Mouse (Mus musculus) intestine, postnatal 0 days (tissue): ENCODE measurements around the gene Nagpa. TPM values are rescaled to one million over a fixed set of nuclear protein-coding genes. Genes with fewer than 3 reads are reported as not detected.

Experiments
- ATAC-seq: fragments of 200-750 bp; cut with Nextera tagmentation; 2 replicates; pipeline ENCODE4 v1.8.0; 2017; ENCODE audit warnings: mild to moderate bottlenecking, moderate TSS enrichment, moderate library complexity
- H3K27ac ChIP-seq: fragments of 300-500 bp; sonication (generic); 2 replicates; pipeline ENCODE4 v1.5.1; 2014; ENCODE audit warnings: mild to moderate bottlenecking, low read depth, low read length, moderate library complexity
- H3K27me3 ChIP-seq: fragments of 300-500 bp; sonication (generic); replicated peaks from 2 replicates; pipeline ENCODE4 v1.6.1; 2014; ENCODE audit warnings: low read length, mixed read lengths; ENCODE audit not compliant: control insufficient read depth, insufficient read depth
- H3K36me3 ChIP-seq: fragments of 300-500 bp; sonication (generic); 2 replicates; pipeline ENCODE4 v1.6.1; 2014; ENCODE audit warnings: mild to moderate bottlenecking, moderate library complexity; ENCODE audit not compliant: control insufficient read depth, insufficient read depth
- H3K4me1 ChIP-seq: fragments of 300-500 bp; sonication (generic); replicated peaks from 2 replicates; pipeline ENCODE4 v1.6.1; 2014; ENCODE audit warnings: antibody characterized with exemption, low read length, mixed read lengths; ENCODE audit not compliant: control insufficient read depth, insufficient read depth
- H3K4me2 ChIP-seq: fragments of 300-500 bp; sonication (generic); replicated peaks from 2 replicates; pipeline ENCODE4 v1.6.1; 2014; ENCODE audit warnings: low read depth, mild to moderate bottlenecking, moderate library complexity
- H3K4me3 ChIP-seq: fragments of 300-500 bp; sonication (generic); 2 replicates; pipeline ENCODE4 v1.5.1; 2014; ENCODE audit warnings: low read depth, low read length
- H3K9ac ChIP-seq: fragments of 300-500 bp; sonication (generic); 2 replicates; pipeline ENCODE4 v1.6.1; 2014; ENCODE audit warnings: mild to moderate bottlenecking, low read depth, low read length
- H3K9me3 ChIP-seq: fragments of 300-500 bp; sonication (generic); 2 replicates; pipeline ENCODE4 v1.6.1; 2016; ENCODE audit warnings: mixed run types; ENCODE audit not compliant: control insufficient read depth
- CTCF ChIP-seq: sonication (generic); IDR thresholded peaks from 2 replicates; pipeline ENCODE4 v1.5.1; 2016; ENCODE audit warnings: low read depth, mild to moderate bottlenecking, control low read depth, antibody characterized with exemption, moderate library complexity
- WGBS: fragments of 180-500 bp; shearing (Covaris S2); extraction: QIAGEN DNeasy Blood & Tissue Kit; methylation state at CpG from one replicate; pipeline ENCODE4 v1.1.7; 2014; 5-methylcytosine and 5-hydroxymethylcytosine counted together
- polyA plus RNA-seq: library from polyadenylated mRNA; unstranded; fragments of >200 nt; fragmentation: Nextera tagmentation; extraction: Ambion mirVana; gene quantifications from 2 replicates; pipeline ENCODE4 v1.2.1, GENCODE M21; 2015

Gene Nagpa
- polyA plus RNA-seq, 1 experiment from 2014 or later: 20.6 TPM

- 69% methylated on average over 5 of the region's 5 CpGs for WGBS
- Histone ChIP-seq H3K36me3 (peaks cover 3% of the 10 kb centered on the region; the same call in 1 of the 2 replicates), H3K9ac (no peak overlapping the region), H3K27me3 (no peaks in the 10 kb centered on the region), H3K4me2 (no peak overlapping the region), H3K27ac (no peak overlapping the region), H3K4me3 (no peak overlapping the region), H3K9me3 (no peaks in the 10 kb centered on the region), H3K4me1 (peaks cover 3% of the 10 kb centered on the region)
- ATAC-seq: no peak
- no peak for TF ChIP-seq CTCF
Observed at GRCm38 (mm10) chr16:5206051-5206450, 2.2 kb upstream of the Nagpa start.

- 92% methylated on average over 5 of the region's 5 CpGs for WGBS
- Histone ChIP-seq H3K27me3 (no peaks in the 10 kb centered on the region), H3K27ac (no peak overlapping the region), H3K9me3 (no peaks in the 10 kb centered on the region), H3K4me1 (peaks cover 3% of the 10 kb centered on the region), H3K9ac (no peak overlapping the region), H3K4me3 (no peak overlapping the region), H3K4me2 (no peak overlapping the region), H3K36me3 (peaks cover 3% of the 10 kb centered on the region; the same call in 1 of the 2 replicates)
- ATAC-seq: no peak
- TF ChIP-seq CTCF: no peak
Observed at GRCm38 (mm10) chr16:5205431-5205970, 1.7 kb upstream of the Nagpa start.

GRCm38 (mm10) chr16:5203200-5203599, 612 bp downstream of the Nagpa start:
- no peaks in the 10 kb centered on the region for H3K9me3 ChIP-seq
- TF ChIP-seq CTCF: no peak
- peak overlapping the region; percentile 94 for H3K4me3 ChIP-seq
- peaks cover 3% of the 10 kb centered on the region for H3K4me1 ChIP-seq
- ATAC-seq: peak; percentile 52
- H3K27me3 ChIP-seq: no peaks in the 10 kb centered on the region
- peak overlapping the region; percentile 71 for H3K9ac ChIP-seq
- peaks cover 24% of the 10 kb centered on the region for H3K36me3 ChIP-seq
- WGBS: 1% methylated on average over 36 of the region's 36 CpGs
- peak overlapping the region; percentile 100 for H3K4me2 ChIP-seq
- peak overlapping the region; percentile 71 for H3K27ac ChIP-seq

GRCm38 (mm10) chr16:5202681-5203080, 1.1 kb downstream of the Nagpa start:
- Histone ChIP-seq H3K4me1 (peaks cover 3% of the 10 kb centered on the region), H3K9ac (peak overlapping the region; percentile 71; the same call in 1 of the 2 replicates), H3K36me3 (peaks cover 27% of the 10 kb centered on the region), H3K9me3 (no peaks in the 10 kb centered on the region), H3K4me3 (peak overlapping the region; percentile 94), H3K27me3 (no peaks in the 10 kb centered on the region), H3K4me2 (peak overlapping the region; percentile 100), H3K27ac (no peak overlapping the region)
- WGBS: 10% methylated on average over 4 of the region's 4 CpGs
- peak; percentile 82 for TF ChIP-seq CTCF
- no peak for ATAC-seq

GRCm38 (mm10) chr16:5195080-5195479, 8.7 kb downstream of the Nagpa start:
- peak; percentile 77 for TF ChIP-seq CTCF
- 33% methylated on average over 6 of the region's 6 CpGs for WGBS
- ATAC-seq: no peak

GRCm38 (mm10) chr16:5186234-5186633, 17.6 kb downstream of the Nagpa start:
- Histone ChIP-seq H3K4me1 (no peaks in the 10 kb centered on the region), H3K9ac (no peak overlapping the region), H3K4me3 (no peak overlapping the region), H3K9me3 (no peaks in the 10 kb centered on the region), H3K36me3 (no peaks in the 10 kb centered on the region), H3K27ac (no peak overlapping the region), H3K27me3 (no peaks in the 10 kb centered on the region), H3K4me2 (no peak overlapping the region)
- TF ChIP-seq CTCF: no peak
- ATAC-seq: no peak
- 76% methylated on average over 7 of the region's 7 CpGs for WGBS

More at GRCm38 (mm10) chr16:5195080-5195479, 8.7 kb downstream of the Nagpa start:
- Histone ChIP-seq H3K9me3 (no peaks in the 10 kb centered on the region), H3K4me3 (no peak overlapping the region), H3K4me1 (no peaks in the 10 kb centered on the region), H3K36me3 (peaks cover 33% of the 10 kb centered on the region), H3K27ac (no peak overlapping the region), H3K9ac (no peak overlapping the region), H3K27me3 (no peaks in the 10 kb centered on the region), H3K4me2 (no peak overlapping the region)
